Mouse (Mus musculus) fat pad, adult 2 months (tissue): ENCODE data around the gene Emc6.

Source experiments
- DNase-seq: peaks from one replicate; pipeline ENCODE4 v3.0.0-alpha.2; 2011; ENCODE audit warnings: low read depth, low spot score; ENCODE audit errors: extremely low read depth

The Emc6 gene

GRCm38 (mm10) chr11:73131020-73131419 lies 45.8 kb downstream of the Emc6 start:
- DNase-seq = no peak

GRCm38 (mm10) chr11:73126495-73126894 lies 50.3 kb downstream of the Emc6 start:
- no peak for DNase-seq
